Mouse (Mus musculus) G1E (cell line): ENCODE data around the gene Cox8b. TPM values are rescaled to one million over a fixed set of nuclear protein-coding genes. Genes with fewer than 3 reads are reported as not detected.

Experiments
- ATAC-seq: 2 replicates; pipeline ENCODE4 v1.8.0; 2016; ENCODE audit warnings: mild to moderate bottlenecking; ENCODE audit not compliant: insufficient number of reproducible peaks, poor library complexity, low FRiP score, severe bottlenecking; ENCODE audit errors: extremely low read depth
- DNase-seq: peaks from one replicate; pipeline ENCODE4 v3.0.0; 2012; ENCODE audit warnings: low spot score
- H3K27me3 ChIP-seq: 2 replicates; pipeline ENCODE4 v1.6.1; 2012; ENCODE audit warnings: mild to moderate bottlenecking, low read length, inconsistent platforms; ENCODE audit not compliant: insufficient read depth
- H3K36me3 ChIP-seq: replicated peaks from 2 replicates; pipeline ENCODE3; 2012; ENCODE audit warnings: mild to moderate bottlenecking, inconsistent platforms
- H3K4me1 ChIP-seq: 2 replicates; pipeline ENCODE4 v1.6.1; 2012; ENCODE audit warnings: low read depth, low read length, inconsistent platforms, mixed read lengths; ENCODE audit not compliant: insufficient read depth
- H3K4me3 ChIP-seq: 2 replicates; pipeline ENCODE4 v1.5.1; 2012; ENCODE audit warnings: low read depth, mild to moderate bottlenecking, inconsistent platforms, low read length, moderate library complexity, mixed read lengths
- H3K9me3 ChIP-seq: replicated peaks from 2 replicates; pipeline ENCODE4 v1.6.1; 2012; ENCODE audit warnings: inconsistent platforms
- CTCF ChIP-seq: IDR thresholded peaks from 2 replicates; pipeline ENCODE4 v1.5.1; 2012; ENCODE audit warnings: low read depth, low read length, inconsistent platforms, mixed read lengths
- GATA1 ChIP-seq: IDR thresholded peaks from 2 replicates; pipeline ENCODE4 v1.6.1; 2012; ENCODE audit warnings: borderline replicate concordance, low read length, inconsistent platforms, mixed read lengths
- GATA2 ChIP-seq: IDR thresholded peaks from 2 replicates; pipeline ENCODE4 v1.6.1; 2012; ENCODE audit warnings: low read depth, low read length, inconsistent platforms, borderline replicate concordance
- POLR2AphosphoS5 ChIP-seq: IDR thresholded peaks from 2 replicates; pipeline ENCODE4 v1.6.1; 2012; ENCODE audit warnings: low read depth, low read length, inconsistent platforms; ENCODE audit not compliant: insufficient replicate concordance
- TAL1 ChIP-seq: conservative IDR thresholded peaks from 2 replicates; pipeline ENCODE4 v1.6.1; 2012; ENCODE audit warnings: low read depth, low read length, inconsistent platforms, mixed read lengths
- polyA plus RNA-seq: library from polyadenylated mRNA; stranded (reverse); fragments of >175 nt; gene quantifications from 2 replicates; pipeline ENCODE4 v1.2.3, GENCODE M21; 2012
- total RNA-seq, 2 experiments: library from RNA; stranded (forward) in 1 of 2; stranded (reverse) in 1 of 2; fragments of 200-1000 nt in 1 of 2; fragments of >200 nt in 1 of 2; fragmentation: Nextera tagmentation in 1 of 2; gene quantifications; 2 replicates each; pipeline ENCODE4 v1.2.3; 2014 to 2017

Gene Cox8b
- total and polyA plus RNA-seq, 3 experiments = not detected

- Histone ChIP-seq H3K9me3 (peaks cover 10% of the 10 kb centered on the region), H3K4me3 (peak within 1 kb of the TSS; percentile 51; the same call in 1 of the 2 replicates), H3K36me3 (no peaks in the 10 kb centered on the region), H3K4me1 (peaks cover 52% of the 10 kb centered on the region), H3K27me3 (peaks cover 38% of the 10 kb centered on the region)
- TF ChIP-seq CTCF (no peak), GATA1 (no peak), POLR2AphosphoS5 (no peak), GATA2 (no peak), TAL1 (no peak)
- DNase-seq (no peak), ATAC-seq (no peak)
Observed at GRCm38 (mm10) chr7:140920418-140921029, 20.3 kb upstream of the Cox8b start, which contains the start of gene Nlrp6. Gene Nlrp6 (plus strand): TSS chr7:140920902.

- no peak overlapping the region for H3K4me3 ChIP-seq
- H3K4me1 ChIP-seq = peaks cover 52% of the 10 kb centered on the region
- 0 out of 2 replicates have a peak, but pooled peaks have one; percentile 12 for ATAC-seq
- H3K36me3 ChIP-seq = no peaks in the 10 kb centered on the region
- peaks cover 34% of the 10 kb centered on the region for H3K27me3 ChIP-seq
- TF ChIP-seq POLR2AphosphoS5 (no peak), TAL1 (peak; percentile 62)
- no peak for DNase-seq
- peaks cover 10% of the 10 kb centered on the region for H3K9me3 ChIP-seq
Observed at GRCm38 (mm10) chr7:140919911-140920310, 19.7 kb upstream of the Cox8b start.

GRCm38 (mm10) chr7:140914031-140914690 lies 13.9 kb upstream of the Cox8b start:
- no peaks in the 10 kb centered on the region for H3K9me3 ChIP-seq
- H3K36me3 ChIP-seq = no peaks in the 10 kb centered on the region
- H3K4me1 ChIP-seq = peaks cover 39% of the 10 kb centered on the region
- DNase-seq (no peak), ATAC-seq (no peak)
- no peak for TF ChIP-seq CTCF
- TF ChIP-seq GATA1 = no peak
- TF ChIP-seq GATA2 = no peak
- TF ChIP-seq POLR2AphosphoS5 = no peak
- no peak for TF ChIP-seq TAL1
- peaks cover 6% of the 10 kb centered on the region; the same call in 1 of the 2 replicates for H3K27me3 ChIP-seq
- no peak overlapping the region for H3K4me3 ChIP-seq

GRCm38 (mm10) chr7:140912846-140913482 lies 12.7 kb upstream of the Cox8b start:
- H3K9me3 ChIP-seq = no peaks in the 10 kb centered on the region
- no peak for TF ChIP-seq CTCF
- no peak for TF ChIP-seq TAL1
- H3K36me3 ChIP-seq = no peaks in the 10 kb centered on the region
- no peak for ATAC-seq
- H3K4me3 ChIP-seq = no peak overlapping the region
- no peak for DNase-seq
- H3K4me1 ChIP-seq = peaks cover 37% of the 10 kb centered on the region
- H3K27me3 ChIP-seq = peaks cover 9% of the 10 kb centered on the region

GRCm38 (mm10) chr7:140912293-140912692 lies 12.0 kb upstream of the Cox8b start:
- H3K4me3 ChIP-seq = no peak overlapping the region
- peaks cover 35% of the 10 kb centered on the region for H3K4me1 ChIP-seq

GRCm38 (mm10) chr7:140908634-140909107 lies 8.4 kb upstream of the Cox8b start:
- peaks cover 32% of the 10 kb centered on the region for H3K4me1 ChIP-seq
- no peaks in the 10 kb centered on the region for H3K9me3 ChIP-seq
- H3K36me3 ChIP-seq = no peaks in the 10 kb centered on the region
- peaks cover 22% of the 10 kb centered on the region for H3K27me3 ChIP-seq
- DNase-seq (no peak), ATAC-seq (no peak)
- peak overlapping the region; percentile 10; the same call in 1 of the 2 replicates for H3K4me3 ChIP-seq
- TF ChIP-seq TAL1 = no peak
- TF ChIP-seq CTCF = 0 out of 2 replicates have a peak, but pooled peaks have one; percentile 20

More at GRCm38 (mm10) chr7:140912293-140912692, 12.0 kb upstream of the Cox8b start:
- Histone ChIP-seq H3K27me3 (peaks cover 9% of the 10 kb centered on the region), H3K9me3 (no peaks in the 10 kb centered on the region), H3K36me3 (no peaks in the 10 kb centered on the region)
- ATAC-seq (no peak), DNase-seq (no peak)
- TF ChIP-seq TAL1 (no peak), GATA2 (no peak), POLR2AphosphoS5 (no peak), GATA1 (no peak), CTCF (no peak)
